Mouse (Mus musculus): ENCODE data around the gene Galnt11.
"Not testable (repeated sequence)": the region's sequence is repeated elsewhere in the genome, so short reads cannot be mapped to it uniquely, and the experiment has no call there.

DNA sequence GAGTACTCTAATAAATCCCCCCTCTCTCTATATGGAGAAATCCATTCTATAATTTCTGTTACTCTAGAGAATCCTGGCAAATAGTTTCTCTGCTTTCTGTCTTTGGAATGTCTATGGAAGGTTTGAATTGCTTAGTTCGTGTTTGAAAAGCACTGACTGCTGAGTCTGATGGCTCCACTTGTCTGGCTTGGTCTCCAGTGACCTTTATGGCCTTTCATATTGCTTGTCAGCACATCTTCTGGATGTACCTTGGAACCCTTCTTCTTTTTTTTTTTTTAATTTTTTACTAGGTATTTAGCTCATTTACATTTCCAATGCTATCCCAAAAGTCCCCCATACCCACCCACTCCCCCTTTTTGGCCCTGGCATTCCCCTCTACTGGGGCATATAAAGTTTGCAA, 2.7 kb downstream of the Galnt11 start:
- TF ChIP-seq POLR2A (IDR thresholded peaks at IDR 0.05; ENCODE audit: borderline replicate concordance, control insufficient read depth, low read depth, low read length); CTCF (IDR thresholded peaks at IDR 0.05; ENCODE audit: control insufficient read depth, insufficient read depth, low read length): not testable (repeated sequence)
